In the genomic region with DNA sequence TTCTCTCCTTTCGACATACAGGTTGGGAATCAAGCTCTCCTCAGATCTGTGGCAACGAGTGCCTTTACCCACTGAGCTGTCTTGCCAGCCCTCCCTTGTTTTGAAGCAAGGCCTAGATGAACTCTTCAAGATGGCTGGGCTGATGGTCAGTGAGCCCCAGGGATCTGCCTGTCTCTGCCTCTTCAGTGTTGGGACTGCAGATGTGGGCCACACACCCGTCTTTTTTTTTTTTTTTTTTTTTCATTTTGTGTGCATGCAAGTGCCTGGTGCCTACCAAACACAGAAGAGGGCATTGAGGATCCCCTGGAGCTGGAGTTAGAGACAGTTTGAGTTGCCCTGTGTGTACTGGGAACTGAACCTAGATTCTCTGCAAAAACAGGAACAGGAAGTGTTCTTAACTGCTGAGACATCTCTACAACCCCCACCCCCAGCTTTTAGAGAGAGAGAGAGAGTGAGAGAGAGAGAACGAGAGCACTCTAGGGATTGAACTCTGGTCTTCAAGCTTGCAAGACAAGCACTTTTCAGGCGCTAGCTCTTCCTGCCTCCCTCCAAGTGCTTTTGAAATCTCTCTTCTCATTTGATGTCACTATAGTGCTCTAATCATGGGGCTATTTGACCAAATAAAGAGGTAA, we compare ENCODE assay signal across 10 mouse cellular contexts. TPM values are rescaled to one million over a fixed set of nuclear protein-coding genes. Genes with fewer than 3 reads are reported as not detected.
A peak's percentile ranks its signal among the peaks of the same experiment; 100 is the strongest.
DNase-seq lines count a peak whose midpoint lies in the region; ATAC-seq lines count a peak whose summit lies in the region.
"Had no signal": no experiment of that assay in that cellular context is flagged by ENCODE, and none has a peak within 500 bp of the region (broad histone marks: within the 10 kb centered on the region; RNA-seq: fewer than 3 reads in every experiment).

No protein-coding gene starts in this region.

- no peaks in the 10 kb centered on the region for H3K27me3 ChIP-seq in kidney, embryonic 14.5 days (ENCODE audit: control insufficient read depth, insufficient read depth, low read length)
- H3K27me3 ChIP-seq in liver, embryonic 16.5 days (ENCODE audit: control insufficient read depth, insufficient read depth, low read depth, low read length): no peaks in the 10 kb centered on the region

- H3K4me1 ChIP-seq in kidney, embryonic 14.5 days (ENCODE audit: control insufficient read depth, insufficient read depth, low read length): peaks cover 23% of the 10 kb centered on the region
- peaks cover 18% of the 10 kb centered on the region for H3K4me1 ChIP-seq in brown adipose tissue, adult 24 weeks (ENCODE audit: control insufficient read depth, insufficient read depth, insufficient read length, low read length)
- no peaks in the 10 kb centered on the region; the same call in none of the 2 replicates for H3K4me1 ChIP-seq in liver, embryonic 16.5 days (ENCODE audit: control insufficient read depth, low read depth, low read length)

- DNase-seq in kidney, postnatal 10 days: no peak
- no peak for DNase-seq in ovary, postnatal 10 days (ENCODE audit: low spot score)
- DNase-seq in cerebellum, postnatal 36 days: no peak
- DNase-seq in right cerebral cortex, adult 18-20 months: no peak
- DNase-seq: cerebellum, adult 11 months; right cerebral cortex, postnatal 14 days had no signal

- H3K36me3 ChIP-seq in kidney, embryonic 14.5 days (ENCODE audit: control insufficient read depth, insufficient read depth, low read length): no peaks in the 10 kb centered on the region
- H3K36me3 ChIP-seq in liver, embryonic 16.5 days (ENCODE audit: control insufficient read depth, insufficient read depth): no peaks in the 10 kb centered on the region

- peak overlapping the region; percentile 44; the same call in 1 of the 2 replicates for H3K27ac ChIP-seq in kidney, embryonic 14.5 days (ENCODE audit: low read depth, low read length)
- peak overlapping the region; percentile 78 for H3K27ac ChIP-seq in brown adipose tissue, adult 24 weeks (replicated peaks; ENCODE audit: low read depth, low read length)
- H3K27ac ChIP-seq in liver, embryonic 16.5 days (ENCODE audit: low read length): peak overlapping the region; percentile 49

- no peaks in the 10 kb centered on the region for H3K9me3 ChIP-seq in kidney, embryonic 14.5 days (ENCODE audit: control insufficient read depth, low read length)
- no peaks in the 10 kb centered on the region for H3K9me3 ChIP-seq in liver, embryonic 16.5 days (replicated peaks; ENCODE audit: control insufficient read depth, low read length)

- no peak for ATAC-seq in kidney, embryonic 14.5 days (ENCODE audit: low FRiP score, low TSS enrichment)
- peak; percentile 76 for ATAC-seq in CD4-positive, CD25-positive, alpha-beta regulatory T cell, adult 4 months
- ATAC-seq in liver, embryonic 16.5 days (ENCODE audit: low read depth): no peak

- WGBS in kidney, embryonic 14.5 days: 71% methylated on average over 5 of the region's 5 CpGs
- WGBS in liver, embryonic 16.5 days (ENCODE audit: insufficient replicate concordance): 40% methylated on average over 5 of the region's 5 CpGs

- H3K4me2 ChIP-seq in kidney, embryonic 14.5 days (replicated peaks; ENCODE audit: low read depth, low read length): no peak overlapping the region
- no peak overlapping the region for H3K4me2 ChIP-seq in liver, embryonic 16.5 days (ENCODE audit: low read depth, low read length)

- H3K9ac ChIP-seq in kidney, embryonic 14.5 days (ENCODE audit: low read depth, low read length): no peak overlapping the region
- H3K9ac ChIP-seq in liver, embryonic 16.5 days (ENCODE audit: low read depth, low read length): no peak overlapping the region

- H3K4me3 ChIP-seq in kidney, embryonic 14.5 days (ENCODE audit: low read length): no peak overlapping the region
- no peak overlapping the region for H3K4me3 ChIP-seq in brown adipose tissue, adult 24 weeks (ENCODE audit: insufficient read depth, low read depth, low read length)
- H3K4me3 ChIP-seq in liver, embryonic 16.5 days (ENCODE audit: low read depth, low read length): no peak overlapping the region

RNA-seq across cellular contexts. Expression of a gene that starts 17.9 kb away (rescaled TPM):
- 83.0 and 101 TPM in 2 replicates for polyA plus RNA-seq in kidney, embryonic 14.5 days (2014; fragmentation: Nextera tagmentation; extraction: Ambion mirVana)
- polyA plus RNA-seq in CD4-positive, CD25-positive, alpha-beta regulatory T cell, adult 4 months (2017; shearing (Covaris generic)): 1 to 10 TPM; 1.2 to 1.3 TPM
- 1,156 and 2,121 TPM in 2 replicates for polyA plus RNA-seq in brown adipose tissue, adult 24 weeks (2012; ENCODE audit: insufficient read depth, insufficient read length, missing spikeins)
- 39.1 and 45.2 TPM in 2 replicates for polyA plus RNA-seq in liver, embryonic 16.5 days (2015; fragmentation: Nextera tagmentation; extraction: Ambion mirVana)

RNA-seq across cellular contexts. Expression of a gene that starts 18.1 kb away (rescaled TPM):
- 720 and 912 TPM in 2 replicates for polyA plus RNA-seq in kidney, embryonic 14.5 days (2014; fragmentation: Nextera tagmentation; extraction: Ambion mirVana)
- 100 to 1,000 TPM; 375 to 447 TPM for polyA plus RNA-seq in CD4-positive, CD25-positive, alpha-beta regulatory T cell, adult 4 months (2017; shearing (Covaris generic))
- polyA plus RNA-seq in brown adipose tissue, adult 24 weeks (2012; ENCODE audit: insufficient read depth, insufficient read length, missing spikeins): 558 and 608 TPM in 2 replicates
- 358 and 381 TPM in 2 replicates for polyA plus RNA-seq in liver, embryonic 16.5 days (2015; fragmentation: Nextera tagmentation; extraction: Ambion mirVana)

RNA-seq across cellular contexts. Expression of a gene that starts 23.6 kb away (rescaled TPM):
- polyA plus RNA-seq in kidney, embryonic 14.5 days (2014; fragmentation: Nextera tagmentation; extraction: Ambion mirVana): 6.7 and 9.6 TPM in 2 replicates
- 1 to 10 TPM; 3.4 to 8.4 TPM for polyA plus RNA-seq in CD4-positive, CD25-positive, alpha-beta regulatory T cell, adult 4 months (2017; shearing (Covaris generic))
- 51.4 and 62.3 TPM in 2 replicates for polyA plus RNA-seq in brown adipose tissue, adult 24 weeks (2012; ENCODE audit: insufficient read depth, insufficient read length, missing spikeins)
- polyA plus RNA-seq in liver, embryonic 16.5 days (2015; fragmentation: Nextera tagmentation; extraction: Ambion mirVana): 3.2 and 3.8 TPM in 2 replicates

Comparison
In these comparisons a context has a peak if more than half of its experiments do, and no peak if none do; other contexts are left out.
1. RNA of a gene that starts 17.9 kb away (polyA plus RNA-seq): 1,156 to 2,121 TPM in brown adipose tissue, adult 24 weeks, 83.0 to 101 TPM in kidney, embryonic 14.5 days and 39.1 to 45.2 TPM in liver, embryonic 16.5 days; 1.2 to 1.3 TPM in CD4-positive, CD25-positive, alpha-beta regulatory T cell, adult 4 months; every median in the first group is over 10 times any median in the second.
2. Peak in every context shown above with its lines, with median percentiles within 50 percentile points of each other: H3K27ac ChIP-seq.